20 mouse cellular contexts compared by ENCODE assay signal in the genomic region with DNA sequence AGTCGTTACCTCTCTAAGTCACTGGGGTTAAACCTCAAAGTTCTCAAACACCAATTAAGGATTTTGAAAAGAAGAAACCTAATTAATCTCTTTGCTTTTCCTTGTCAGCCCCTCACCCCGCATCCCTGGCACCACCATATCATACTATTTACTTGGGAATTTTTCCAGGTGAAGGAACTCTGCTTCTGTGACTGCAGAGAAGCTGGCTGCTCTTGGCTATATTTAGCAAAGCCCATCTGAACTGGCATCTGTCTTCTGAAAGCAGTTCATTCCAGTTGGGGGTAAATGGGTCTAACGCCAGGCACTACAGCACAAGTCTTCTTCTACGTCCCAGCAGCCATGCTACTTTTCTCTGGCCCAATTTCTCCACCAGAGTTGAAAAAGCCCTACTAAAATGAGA. TPM values are rescaled to one million over a fixed set of nuclear protein-coding genes. Genes with fewer than 3 reads are reported as not detected.
A peak's percentile ranks its signal among the peaks of the same experiment; 100 is the strongest.
DNase-seq lines count a peak whose midpoint lies in the region; ATAC-seq and TF ChIP-seq lines count a peak whose summit lies in the region.
"Had no signal": no experiment of that assay in that cellular context is flagged by ENCODE, and none has a peak within 500 bp of the region (broad histone marks: within the 10 kb centered on the region; RNA-seq: fewer than 3 reads in every experiment).

No protein-coding gene starts in this region.

- TF ChIP-seq POLR2A in lung, adult 2 months (IDR thresholded peaks at IDR 0.05; ENCODE audit: borderline replicate concordance, extremely low read depth, low read depth, low read length): no peak

- peaks cover 81% of the 10 kb centered on the region for H3K36me3 ChIP-seq in heart, embryonic 12.5 days
- H3K36me3 ChIP-seq in kidney, embryonic 15.5 days: peaks cover 81% of the 10 kb centered on the region

- no peaks in the 10 kb centered on the region for H3K27me3 ChIP-seq in heart, embryonic 12.5 days (replicated peaks)
- H3K27me3 ChIP-seq in kidney, embryonic 15.5 days: no peaks in the 10 kb centered on the region
- H3K27me3 ChIP-seq: CH12.LX; neural tube, embryonic 12.5 days had no signal

- WGBS in heart, embryonic 12.5 days: 66% methylated on average over 4 of the region's 4 CpGs
- WGBS in kidney, embryonic 15.5 days: 95% methylated on average over 4 of the region's 4 CpGs
- WGBS in lung, adult 2 months: 80% methylated on average over 4 of the region's 4 CpGs

- H3K9ac ChIP-seq in heart, embryonic 12.5 days: no peak overlapping the region
- no peak overlapping the region for H3K9ac ChIP-seq in kidney, embryonic 15.5 days
- H3K9ac ChIP-seq: lung, embryonic 14.5 days; neural tube, embryonic 12.5 days had no signal

- no peak overlapping the region for H3K4me3 ChIP-seq in heart, embryonic 12.5 days
- H3K4me3 ChIP-seq in kidney, embryonic 15.5 days (replicated peaks): no peak overlapping the region
- H3K4me3 ChIP-seq in lung, adult 2 months (replicated peaks; ENCODE audit: extremely low read depth, low read depth, low read length): no peak overlapping the region
- H3K4me3 ChIP-seq: hindbrain, embryonic 10.5 days; left cerebral cortex, adult 2 months; limb, embryonic 10.5 days; midbrain, embryonic 10.5 days; neural tube, embryonic 12.5 days had no signal

- ATAC-seq in heart, embryonic 12.5 days (ENCODE audit: insufficient number of reproducible peaks, low FRiP score): no peak
- no peak for ATAC-seq in kidney, embryonic 15.5 days (replicated peaks; ENCODE audit: low FRiP score)
- ATAC-seq: inflammation-experienced regulatory T-cells, adult 6 months had no signal

- peaks cover 27% of the 10 kb centered on the region for H3K4me1 ChIP-seq in heart, embryonic 12.5 days (replicated peaks)
- peaks cover 8% of the 10 kb centered on the region for H3K4me1 ChIP-seq in kidney, embryonic 15.5 days
- H3K4me1 ChIP-seq in lung, adult 2 months (ENCODE audit: control insufficient read depth, insufficient read depth, low read length): peaks cover 3% of the 10 kb centered on the region; the same call in 1 of the 2 replicates
- H3K4me1 ChIP-seq: limb, embryonic 10.5 days; midbrain, embryonic 10.5 days had no signal

- H3K27ac ChIP-seq in heart, embryonic 12.5 days (ENCODE audit: poor library complexity, severe bottlenecking): peak overlapping the region; percentile 77
- no peak overlapping the region for H3K27ac ChIP-seq in kidney, embryonic 15.5 days
- H3K27ac ChIP-seq: hindbrain, embryonic 10.5 days; left cerebral cortex, adult 2 months; limb, embryonic 10.5 days; midbrain, embryonic 10.5 days; neural tube, embryonic 12.5 days had no signal

- DNase-seq in cerebellum, adult 9-11 months: peak; percentile 56
- DNase-seq in cerebellum, adult 18-20 months: no peak
- no peak for DNase-seq in heart, postnatal 25 days (ENCODE audit: low spot score)
- peak; percentile 11 for DNase-seq in kidney, postnatal 10 days
- DNase-seq in lung, adult 2 months: no peak
- DNase-seq: gastrocnemius, postnatal 14 days; kidney, adult 8-10 months; lung, embryonic 14.5 days; spleen, adult 18-20 months; thymus, postnatal 25 days had no signal

- TF ChIP-seq CTCF in lung, adult 2 months (IDR thresholded peaks at IDR 0.05; ENCODE audit: insufficient read depth, low read length): no peak

- no peaks in the 10 kb centered on the region for H3K9me3 ChIP-seq in heart, embryonic 12.5 days (replicated peaks)
- no peaks in the 10 kb centered on the region for H3K9me3 ChIP-seq in kidney, embryonic 15.5 days (replicated peaks)
- H3K9me3 ChIP-seq: hindbrain, embryonic 10.5 days; limb, embryonic 10.5 days; midbrain, embryonic 10.5 days; neural tube, embryonic 12.5 days had no signal

- intact Hi-C loops in heart, postnatal 25 days (cut with DNase I): no loop called here

- H3K4me2 ChIP-seq in heart, embryonic 12.5 days: peak overlapping the region; percentile 20; the same call in 1 of the 2 replicates
- H3K4me2 ChIP-seq in kidney, embryonic 15.5 days: no peak overlapping the region
- H3K4me2 ChIP-seq: liver, embryonic 11.5 days; lung, embryonic 14.5 days; neural tube, embryonic 12.5 days had no signal

RNA-seq across cellular contexts. Expression of a gene that starts 10.3 kb away (rescaled TPM):
- polyA plus RNA-seq in heart, embryonic 12.5 days (2016; fragmentation: Nextera tagmentation; extraction: Ambion mirVana): 53.0 and 53.3 TPM in 2 replicates
- total RNA-seq in heart, postnatal 25 days (2021): 10 to 100 TPM; 13.9 to 15.0 TPM
- 44.4 and 45.3 TPM in 2 replicates for polyA plus RNA-seq in kidney, embryonic 15.5 days (2015; fragmentation: Nextera tagmentation; extraction: Ambion mirVana)
- 21.2 and 31.7 TPM in 2 replicates for polyA plus RNA-seq in lung, adult 2 months (2012; rRNA removed)

RNA-seq across cellular contexts. Expression of a gene that starts 10.6 kb away (rescaled TPM):
- 19.0 and 20.7 TPM in 2 replicates for polyA plus RNA-seq in heart, embryonic 12.5 days (2016; fragmentation: Nextera tagmentation; extraction: Ambion mirVana)
- total RNA-seq in heart, postnatal 25 days (2021): 1 to 10 TPM; 6.0 to 7.1 TPM
- polyA plus RNA-seq in kidney, embryonic 15.5 days (2015; fragmentation: Nextera tagmentation; extraction: Ambion mirVana): 21.3 and 22.0 TPM in 2 replicates
- polyA plus RNA-seq in lung, adult 2 months (2012; rRNA removed): 6.2 and 7.1 TPM in 2 replicates

RNA-seq across cellular contexts. Expression of a gene that starts 23.7 kb away (rescaled TPM):
- 19.0 and 22.4 TPM in 2 replicates for polyA plus RNA-seq in heart, embryonic 12.5 days (2016; fragmentation: Nextera tagmentation; extraction: Ambion mirVana)
- 1 to 10 TPM; 2.7 to 3.8 TPM for total RNA-seq in heart, postnatal 25 days (2021)
- 22.0 and 22.2 TPM in 2 replicates for polyA plus RNA-seq in kidney, embryonic 15.5 days (2015; fragmentation: Nextera tagmentation; extraction: Ambion mirVana)
- polyA plus RNA-seq in lung, adult 2 months (2012; rRNA removed): 15.3 and 16.9 TPM in 2 replicates

RNA-seq across cellular contexts. Expression of a gene that starts 24.6 kb away (rescaled TPM):
- 20.9 and 21.7 TPM in 2 replicates for polyA plus RNA-seq in heart, embryonic 12.5 days (2016; fragmentation: Nextera tagmentation; extraction: Ambion mirVana)
- total RNA-seq in heart, postnatal 25 days (2021): 10 to 100 TPM; 16.4 to 17.1 TPM
- polyA plus RNA-seq in kidney, embryonic 15.5 days (2015; fragmentation: Nextera tagmentation; extraction: Ambion mirVana): 23.6 and 25.6 TPM in 2 replicates
- polyA plus RNA-seq in lung, adult 2 months (2012; rRNA removed): 43.9 and 45.9 TPM in 2 replicates

RNA-seq across cellular contexts. Expression of a gene that starts 36.2 kb away (rescaled TPM):
- not detected in 2 replicates for polyA plus RNA-seq in heart, embryonic 12.5 days (2016; fragmentation: Nextera tagmentation; extraction: Ambion mirVana)
- not detected for total RNA-seq in heart, postnatal 25 days (2021)
- polyA plus RNA-seq in kidney, embryonic 15.5 days (2015; fragmentation: Nextera tagmentation; extraction: Ambion mirVana): 0.74 and 1.2 TPM in 2 replicates
- 0.09 TPM in 1 of 2 replicates, not detected in the other for polyA plus RNA-seq in lung, adult 2 months (2012; rRNA removed)
- total RNA-seq: gastrocnemius, postnatal 14 days; left cerebral cortex, adult 2 months had no signal
- polyA plus RNA-seq: inflammation-experienced regulatory T-cells, adult 6 months had no signal

Comparison
In these comparisons a context has a peak if more than half of its experiments do, and no peak if none do; other contexts are left out.
1. DNase-seq: peak in cerebellum, adult 9-11 months (single experiment) and kidney, postnatal 10 days (single experiment); none in cerebellum, adult 18-20 months (0 of 2), heart, postnatal 25 days (single experiment) and lung, adult 2 months (single experiment).